Mouse (Mus musculus) C2C12 (cell line): ENCODE measurements around the gene Mroh3. TPM values are rescaled to one million over a fixed set of nuclear protein-coding genes. Genes with fewer than 3 reads are reported as not detected.

Experiments used
- H3K27me3 ChIP-seq: one replicate; pipeline ENCODE4 v1.6.1; 2011; ENCODE audit not compliant: control insufficient read depth, insufficient read depth, insufficient read length
- H3K36me3 ChIP-seq: one replicate; pipeline ENCODE4 v1.6.1; 2011; ENCODE audit not compliant: control insufficient read depth, insufficient read depth
- H3K4me3 ChIP-seq: one replicate; pipeline ENCODE4 v1.5.1; 2011; ENCODE audit warnings: mild to moderate bottlenecking, control low read depth; ENCODE audit not compliant: poor library complexity, insufficient read depth, severe bottlenecking
- H3K79me2 ChIP-seq: one replicate; pipeline ENCODE4 v1.6.1; 2011; ENCODE audit not compliant: control insufficient read depth, insufficient read depth
- H3K79me3 ChIP-seq: one replicate; pipeline ENCODE4 v1.6.1; 2011; ENCODE audit warnings: low read depth, control low read depth
- H3ac ChIP-seq: one replicate; pipeline ENCODE3; 2011; ENCODE audit warnings: low read depth; ENCODE audit not compliant: control insufficient read depth, insufficient read length
- CEBPB ChIP-seq: IDR thresholded peaks from one replicate; pipeline ENCODE4 v1.6.1; 2011; ENCODE audit warnings: low read depth, mild to moderate bottlenecking, control low read depth, moderate library complexity
- CTCF ChIP-seq: IDR thresholded peaks from one replicate; pipeline ENCODE4 v1.5.1; 2011; ENCODE audit not compliant: control insufficient read depth, insufficient read depth, insufficient read length
- FOSL1 ChIP-seq: IDR thresholded peaks from one replicate; pipeline ENCODE4 v1.8.0; 2011; ENCODE audit warnings: mild to moderate bottlenecking, low read length; ENCODE audit not compliant: poor library complexity, insufficient read depth, severe bottlenecking
- MAX ChIP-seq: IDR thresholded peaks from one replicate; pipeline ENCODE4 v1.6.1; 2011; ENCODE audit warnings: mild to moderate bottlenecking, control low read depth
- MYOD1 ChIP-seq: IDR thresholded peaks from one replicate; pipeline ENCODE4 v1.6.1; 2011; ENCODE audit warnings: low read depth; ENCODE audit not compliant: control insufficient read depth, insufficient read length
- MYOG ChIP-seq: IDR thresholded peaks from one replicate; pipeline ENCODE4 v1.6.1; 2011; ENCODE audit not compliant: control insufficient read depth, insufficient read length; ENCODE audit errors: extremely low read depth
- USF1 ChIP-seq: IDR thresholded peaks from one replicate; pipeline ENCODE4 v1.6.1; 2011; ENCODE audit warnings: low read depth, mild to moderate bottlenecking, control low read depth, moderate library complexity
- polyA plus RNA-seq: library from polyadenylated mRNA; unstranded; fragments of >200 nt; fragmentation: generic; extraction: Trizol; gene quantifications from one replicate; pipeline ENCODE4 v1.2.1, GENCODE M21; 2012; ENCODE audit warnings: missing spikeins

Mroh3 gene
- polyA plus RNA-seq, 1 experiment = not detected

DNA sequence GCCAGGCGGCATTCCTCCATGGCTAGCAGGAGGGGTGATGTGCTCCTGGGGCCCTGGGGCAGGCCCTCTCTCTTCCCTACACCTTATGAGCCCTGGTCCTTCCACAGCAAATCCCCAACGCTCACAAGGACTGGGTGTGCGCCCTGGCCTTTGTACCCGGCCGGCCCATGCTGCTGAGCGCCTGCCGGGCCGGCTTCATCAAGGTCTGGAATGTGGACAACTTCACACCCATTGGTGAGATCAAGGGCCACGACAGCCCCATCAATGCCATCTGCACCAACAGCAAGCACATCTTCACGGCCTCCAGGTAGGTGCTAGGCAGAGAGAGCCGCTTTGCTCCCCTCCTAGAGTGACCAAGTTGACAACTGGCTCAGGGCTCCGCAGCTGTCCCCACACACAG lies 39.9 kb downstream of the Mroh3 start:
- TF ChIP-seq MYOG = no peak
- TF ChIP-seq CEBPB = no peak
- no peak for TF ChIP-seq FOSL1
- no peak for TF ChIP-seq MAX
- no peak for TF ChIP-seq USF1
- no peak for TF ChIP-seq MYOD1
- Histone ChIP-seq H3ac (no peak overlapping the region), H3K27me3 (no peaks in the 10 kb centered on the region), H3K36me3 (no peaks in the 10 kb centered on the region), H3K79me3 (no peaks in the 10 kb centered on the region), H3K4me3 (no peak overlapping the region), H3K79me2 (no peaks in the 10 kb centered on the region)

DNA sequence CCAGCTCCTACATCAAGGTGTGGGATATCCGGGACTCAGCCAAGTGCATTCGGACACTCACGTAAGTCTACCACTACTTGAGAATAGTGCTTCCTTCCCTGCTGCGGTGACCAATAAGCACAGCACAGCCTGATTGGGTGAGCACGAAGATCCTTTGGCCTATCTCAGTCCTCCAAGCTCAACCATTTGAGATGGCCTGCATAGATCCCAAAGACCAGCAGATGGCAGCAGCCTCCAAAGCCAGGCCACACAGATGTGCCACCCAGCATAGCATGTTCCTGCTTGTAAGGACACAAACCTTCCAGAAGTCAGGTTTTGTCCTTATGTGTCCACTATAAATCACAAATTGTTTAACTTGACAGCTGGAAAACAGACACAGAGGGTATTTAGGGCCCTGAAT lies 42.5 kb downstream of the Mroh3 start:
- no peaks in the 10 kb centered on the region for H3K36me3 ChIP-seq
- H3K4me3 ChIP-seq = no peak overlapping the region
- no peak overlapping the region for H3ac ChIP-seq
- no peak for TF ChIP-seq CEBPB
- TF ChIP-seq MAX = no peak
- no peak for TF ChIP-seq USF1
- peak; percentile 71 for TF ChIP-seq CTCF
- no peak for TF ChIP-seq MYOG
- no peak for TF ChIP-seq FOSL1
- no peak for TF ChIP-seq MYOD1
- H3K79me3 ChIP-seq = no peaks in the 10 kb centered on the region
- no peaks in the 10 kb centered on the region for H3K27me3 ChIP-seq
- no peaks in the 10 kb centered on the region for H3K79me2 ChIP-seq

GRCm38 (mm10) chr1:136167657-136168056 lies 45.0 kb downstream of the Mroh3 start:
- TF ChIP-seq CTCF (peak; percentile 28), MAX (no peak)
- Histone ChIP-seq H3K4me3 (no peak overlapping the region), H3K36me3 (no peaks in the 10 kb centered on the region), H3K79me3 (no peaks in the 10 kb centered on the region), H3K27me3 (no peaks in the 10 kb centered on the region), H3ac (no peak overlapping the region), H3K79me2 (no peaks in the 10 kb centered on the region)

DNA sequence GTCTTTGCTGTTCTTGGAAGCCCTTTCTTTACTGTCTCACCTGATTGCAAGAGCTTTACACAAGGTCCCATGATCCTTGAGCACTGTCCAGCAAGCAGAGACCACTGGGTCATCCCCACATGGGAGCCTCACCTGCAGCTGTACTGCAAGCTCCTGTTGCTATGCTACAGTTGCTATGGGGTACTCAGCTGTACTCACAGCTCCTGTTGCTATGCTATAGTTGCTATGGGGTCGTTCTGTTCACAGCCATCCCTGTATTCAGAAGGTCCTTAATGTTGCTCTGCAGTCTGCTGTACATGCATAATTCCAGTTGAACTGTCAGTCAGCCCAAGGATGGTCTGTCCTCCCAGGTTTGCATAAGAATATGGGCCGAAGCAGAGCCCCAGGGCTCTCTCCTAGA lies 47.2 kb downstream of the Mroh3 start:
- TF ChIP-seq CTCF = no peak
- TF ChIP-seq MYOD1 = no peak
- TF ChIP-seq CEBPB = no peak
- no peak for TF ChIP-seq FOSL1
- no peak for TF ChIP-seq MYOG
- TF ChIP-seq MAX = no peak
- TF ChIP-seq USF1 = no peak
- no peaks in the 10 kb centered on the region for H3K79me3 ChIP-seq
- H3K36me3 ChIP-seq = no peaks in the 10 kb centered on the region

GRCm38 (mm10) chr1:136161333-136161921 lies 51.2 kb downstream of the Mroh3 start:
- no peaks in the 10 kb centered on the region for H3K79me2 ChIP-seq
- no peaks in the 10 kb centered on the region for H3K79me3 ChIP-seq
- H3ac ChIP-seq = no peak overlapping the region
- no peaks in the 10 kb centered on the region for H3K27me3 ChIP-seq
- no peak overlapping the region for H3K4me3 ChIP-seq
- no peaks in the 10 kb centered on the region for H3K36me3 ChIP-seq
- no peak for TF ChIP-seq MAX
- no peak for TF ChIP-seq CTCF
- no peak for TF ChIP-seq MYOG
- no peak for TF ChIP-seq CEBPB
- TF ChIP-seq USF1 = no peak
- TF ChIP-seq FOSL1 = no peak
- no peak for TF ChIP-seq MYOD1

More for the DNA sequence above, 47.2 kb downstream of the Mroh3 start:
- Histone ChIP-seq H3ac (no peak overlapping the region), H3K27me3 (no peaks in the 10 kb centered on the region), H3K4me3 (no peak overlapping the region), H3K79me2 (no peaks in the 10 kb centered on the region)

- no peaks in the 10 kb centered on the region for H3K36me3 ChIP-seq
- H3K79me3 ChIP-seq = no peaks in the 10 kb centered on the region
- H3K27me3 ChIP-seq = no peaks in the 10 kb centered on the region
- no peaks in the 10 kb centered on the region for H3K79me2 ChIP-seq
- no peak overlapping the region for H3ac ChIP-seq
- H3K4me3 ChIP-seq = no peak overlapping the region
- TF ChIP-seq MAX (no peak), USF1 (no peak), CTCF (no peak), CEBPB (no peak), MYOD1 (no peak)
Measured at GRCm38 (mm10) chr1:136160930-136161329, 51.7 kb downstream of the Mroh3 start.

- Histone ChIP-seq H3K36me3 (no peaks in the 10 kb centered on the region), H3ac (no peak overlapping the region), H3K79me3 (no peaks in the 10 kb centered on the region), H3K4me3 (no peak overlapping the region), H3K79me2 (no peaks in the 10 kb centered on the region), H3K27me3 (no peaks in the 10 kb centered on the region)
- TF ChIP-seq FOSL1 (no peak), CEBPB (no peak), USF1 (no peak)
Measured at GRCm38 (mm10) chr1:136160297-136160696, 52.3 kb downstream of the Mroh3 start.
